Mouse (Mus musculus) liver, embryonic 13.5 days (tissue): ENCODE results near the gene Copz1. TPM values are rescaled to one million over a fixed set of nuclear protein-coding genes. Genes with fewer than 3 reads are reported as not detected.
A peak's percentile ranks its signal among the peaks of the same experiment; 100 is the strongest.

Source experiments
- ATAC-seq: fragments of 200-750 bp; cut with Nextera tagmentation; 2 replicates; pipeline ENCODE4 v1.8.0; 2017; ENCODE audit warnings: low read depth, mild to moderate bottlenecking, moderate number of reproducible peaks, moderate library complexity
- DNase-seq: peaks from one replicate; pipeline ENCODE4 v3.0.0; 2022
- H3K27ac ChIP-seq: fragments of 300-500 bp; sonication (generic); 2 replicates; pipeline ENCODE4 v1.5.1; 2015; ENCODE audit warnings: moderate library complexity, mild to moderate bottlenecking, inconsistent platforms
- H3K27me3 ChIP-seq: fragments of 300-500 bp; sonication (generic); 2 replicates; pipeline ENCODE4 v1.6.1; 2015; ENCODE audit warnings: mild to moderate bottlenecking, inconsistent platforms
- H3K36me3 ChIP-seq: fragments of 300-500 bp; sonication (generic); 2 replicates; pipeline ENCODE4 v1.6.1; 2015; ENCODE audit warnings: mild to moderate bottlenecking, inconsistent platforms
- H3K4me1 ChIP-seq: fragments of 300-500 bp; sonication (generic); replicated peaks from 2 replicates; pipeline ENCODE4 v1.6.1; 2015; ENCODE audit warnings: inconsistent platforms
- H3K4me2 ChIP-seq: fragments of 300-500 bp; sonication (generic); 2 replicates; pipeline ENCODE4 v1.6.1; 2015; ENCODE audit warnings: inconsistent platforms, mild to moderate bottlenecking, moderate library complexity
- H3K4me3 ChIP-seq: fragments of 300-500 bp; sonication (generic); replicated peaks from 2 replicates; pipeline ENCODE4 v1.5.1; 2015; ENCODE audit warnings: mild to moderate bottlenecking, inconsistent platforms
- H3K9ac ChIP-seq: fragments of 300-500 bp; sonication (generic); 2 replicates; pipeline ENCODE4 v1.6.1; 2015; ENCODE audit warnings: mild to moderate bottlenecking, inconsistent platforms
- H3K9me3 ChIP-seq: fragments of 300-500 bp; sonication (generic); replicated peaks from 2 replicates; pipeline ENCODE4 v1.6.1; 2016; ENCODE audit warnings: inconsistent platforms
- WGBS: fragments of 180-500 bp; shearing (Covaris S2); methylation state at CpG from one replicate; pipeline ENCODE4 v1.1.7; 2015; ENCODE audit not compliant: insufficient replicate concordance; 5-methylcytosine and 5-hydroxymethylcytosine counted together
- polyA plus RNA-seq: library from polyadenylated mRNA; unstranded; fragments of >200 nt; fragmentation: Nextera tagmentation; extraction: Ambion mirVana; gene quantifications from 2 replicates; pipeline ENCODE4 v1.2.1, GENCODE M21; 2015

Gene Copz1
- polyA plus RNA-seq, 1 experiment from 2014 or later = 213 TPM

DNA sequence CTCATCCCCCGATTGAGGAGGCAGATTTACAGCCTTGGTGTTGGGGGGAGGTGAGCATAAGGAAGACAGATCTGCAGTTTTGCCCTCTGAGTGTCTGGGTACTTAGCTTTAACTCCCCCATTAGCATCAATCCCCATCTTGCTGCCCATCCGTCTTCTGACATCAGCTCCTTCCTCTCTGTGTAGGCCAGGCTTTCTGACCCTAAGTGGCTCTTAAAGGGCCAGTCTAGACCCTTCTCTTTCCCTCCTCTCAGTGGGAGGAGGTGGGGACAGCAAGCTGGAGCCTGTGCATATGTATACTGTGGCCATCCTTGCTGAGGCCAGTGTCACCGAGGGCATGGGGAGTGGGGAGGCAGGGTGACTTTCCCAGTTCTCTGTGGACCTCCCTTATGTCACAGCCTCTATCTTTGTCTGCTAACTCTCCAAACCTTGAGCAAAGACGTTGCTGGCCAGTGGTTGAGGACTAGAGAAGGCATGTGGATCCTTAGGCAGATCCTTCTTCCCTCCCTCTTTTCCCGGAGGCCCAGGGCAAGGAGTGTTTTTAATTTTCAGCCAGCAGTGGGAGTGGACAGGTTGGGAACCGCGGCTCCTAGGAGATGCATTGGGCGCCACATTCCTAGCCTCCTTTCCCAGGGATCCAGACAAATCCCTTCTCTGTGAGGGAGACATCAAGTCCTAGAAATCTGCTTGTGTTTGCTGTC, 31.6 kb downstream of the Copz1 start:
- Histone ChIP-seq H3K4me1 (peaks cover 73% of the 10 kb centered on the region), H3K36me3 (peaks cover 12% of the 10 kb centered on the region), H3K27me3 (peaks cover 58% of the 10 kb centered on the region), H3K27ac (peak overlapping the region; percentile 70), H3K9me3 (no peaks in the 10 kb centered on the region), H3K9ac (peak overlapping the region; percentile 60; the same call in 1 of the 2 replicates), H3K4me3 (peak overlapping the region; percentile 61), H3K4me2 (peak overlapping the region; percentile 86)
- WGBS = 15% methylated on average over 8 of the region's 8 CpGs
- DNase-seq (no peak), ATAC-seq (no peak)

DNA sequence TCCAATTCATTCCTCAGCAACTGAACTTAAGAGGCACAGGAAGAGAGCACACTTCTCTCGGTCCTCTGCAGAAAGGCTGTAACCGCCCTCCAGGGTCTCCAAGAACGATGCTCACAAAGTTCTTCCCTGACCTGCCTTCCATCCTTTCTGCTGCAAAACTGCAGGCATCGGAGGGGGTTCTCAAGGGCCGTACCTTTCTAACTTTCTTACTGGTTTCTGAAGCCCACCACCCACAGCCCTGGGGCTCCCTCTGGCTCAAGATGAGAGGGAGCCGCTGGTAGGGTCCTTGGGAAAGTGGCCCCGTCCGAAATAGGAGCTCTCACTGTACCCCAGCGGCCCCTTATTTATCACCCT, 32.1 kb downstream of the Copz1 start:
- H3K36me3 ChIP-seq = peaks cover 7% of the 10 kb centered on the region; the same call in 1 of the 2 replicates
- H3K9ac ChIP-seq = peak overlapping the region; percentile 60
- H3K9me3 ChIP-seq = no peaks in the 10 kb centered on the region
- peak overlapping the region; percentile 61 for H3K4me3 ChIP-seq
- WGBS = 3% methylated on average over 9 of the region's 9 CpGs
- peaks cover 76% of the 10 kb centered on the region for H3K4me1 ChIP-seq
- DNase-seq (no peak), ATAC-seq (no peak)
- peaks cover 63% of the 10 kb centered on the region for H3K27me3 ChIP-seq
- peak overlapping the region; percentile 86 for H3K4me2 ChIP-seq
- H3K27ac ChIP-seq = peak overlapping the region; percentile 70

DNA sequence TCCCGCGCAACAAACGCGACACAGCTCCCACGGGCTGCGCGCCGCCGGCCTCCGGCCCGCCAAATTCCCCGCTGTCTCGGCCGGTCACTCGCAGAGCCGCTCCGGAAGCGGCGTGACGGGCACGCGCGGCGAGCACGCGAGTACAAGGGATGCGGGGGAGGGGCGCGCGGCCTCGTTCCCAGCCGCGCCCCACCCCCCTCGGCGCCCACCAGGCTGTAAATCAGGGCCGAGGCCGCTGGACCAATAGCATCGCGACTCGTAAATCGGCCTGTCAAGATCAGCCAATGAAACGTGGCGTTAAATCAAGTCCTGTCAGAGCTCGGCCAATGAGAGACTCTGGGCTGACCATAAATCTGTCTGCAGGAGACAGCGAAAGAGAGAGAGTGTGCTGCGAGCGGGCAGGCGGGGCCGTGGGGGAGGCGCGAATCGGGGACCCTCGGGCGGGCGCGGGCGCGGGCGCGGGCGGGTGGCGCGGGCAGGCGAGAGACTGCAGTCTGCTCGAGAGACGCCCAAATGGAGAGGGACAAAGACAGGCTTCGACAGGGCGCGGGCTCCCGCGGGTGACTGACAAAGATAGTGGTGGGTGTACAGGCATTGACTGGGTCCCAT, 32.7 kb downstream of the Copz1 start:
- ATAC-seq (peak; percentile 81), DNase-seq (peak; percentile 73)
- H3K27ac ChIP-seq = peak overlapping the region; percentile 70
- no peaks in the 10 kb centered on the region for H3K9me3 ChIP-seq
- peak overlapping the region; percentile 86 for H3K4me2 ChIP-seq
- H3K9ac ChIP-seq = peak overlapping the region; percentile 60
- peaks cover under 1% of the 10 kb centered on the region; the same call in 1 of the 2 replicates for H3K36me3 ChIP-seq
- H3K4me1 ChIP-seq = peaks cover 72% of the 10 kb centered on the region
- peak overlapping the region; percentile 61 for H3K4me3 ChIP-seq
- peaks cover 67% of the 10 kb centered on the region for H3K27me3 ChIP-seq
- under 1% methylated on average over 64 of the region's 71 CpGs for WGBS

DNA sequence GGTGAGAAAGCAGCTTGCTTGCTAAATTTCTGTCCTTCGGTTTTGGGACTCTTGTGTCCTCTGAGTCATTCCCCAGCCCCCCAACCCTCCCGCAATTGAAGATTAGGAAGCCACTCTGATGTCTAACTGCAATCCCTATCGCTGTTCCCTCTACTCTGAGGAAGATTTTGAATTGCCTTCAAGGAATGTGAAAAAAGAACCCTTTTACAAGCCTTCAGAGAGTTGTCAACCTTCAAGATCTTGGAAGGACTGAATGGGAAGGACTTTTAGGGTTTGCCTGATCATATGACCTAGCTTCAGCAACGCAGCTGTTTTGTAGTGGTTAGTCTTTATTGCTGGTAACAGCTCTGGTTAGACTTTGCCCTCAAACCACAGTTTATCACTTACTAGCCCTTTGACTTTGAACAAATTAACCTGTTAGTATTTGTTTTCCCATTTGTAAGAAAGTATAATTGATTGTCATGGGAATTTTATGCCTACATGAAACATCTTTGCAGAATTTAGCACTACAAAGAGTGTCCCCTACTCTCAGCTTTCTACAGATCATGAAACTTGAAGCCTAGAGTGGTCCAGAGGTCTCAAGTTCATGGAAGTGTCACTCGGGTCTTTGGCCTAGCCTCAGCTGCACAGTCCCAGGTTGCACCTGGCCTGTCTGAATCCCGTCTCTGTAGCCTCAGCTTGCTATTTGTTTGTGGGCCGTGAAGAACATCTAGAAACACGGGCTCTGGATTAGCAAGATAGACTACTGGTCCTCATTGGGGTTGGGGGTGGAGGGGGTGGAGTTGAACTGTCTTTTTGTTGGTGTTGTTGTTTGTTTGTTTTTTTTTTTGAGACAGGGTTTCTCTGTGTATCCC, 33.5 kb downstream of the Copz1 start:
- WGBS = 29% methylated on average over 8 of the region's 8 CpGs
- ATAC-seq = no peak
- no peak for DNase-seq
- Histone ChIP-seq H3K4me2 (peak overlapping the region; percentile 86), H3K27me3 (peaks cover 67% of the 10 kb centered on the region), H3K9me3 (no peaks in the 10 kb centered on the region), H3K9ac (peak overlapping the region; percentile 49; the same call in 1 of the 2 replicates), H3K4me1 (peaks cover 65% of the 10 kb centered on the region), H3K27ac (peak overlapping the region; percentile 70), H3K4me3 (peak overlapping the region; percentile 61), H3K36me3 (no peaks in the 10 kb centered on the region)

DNA sequence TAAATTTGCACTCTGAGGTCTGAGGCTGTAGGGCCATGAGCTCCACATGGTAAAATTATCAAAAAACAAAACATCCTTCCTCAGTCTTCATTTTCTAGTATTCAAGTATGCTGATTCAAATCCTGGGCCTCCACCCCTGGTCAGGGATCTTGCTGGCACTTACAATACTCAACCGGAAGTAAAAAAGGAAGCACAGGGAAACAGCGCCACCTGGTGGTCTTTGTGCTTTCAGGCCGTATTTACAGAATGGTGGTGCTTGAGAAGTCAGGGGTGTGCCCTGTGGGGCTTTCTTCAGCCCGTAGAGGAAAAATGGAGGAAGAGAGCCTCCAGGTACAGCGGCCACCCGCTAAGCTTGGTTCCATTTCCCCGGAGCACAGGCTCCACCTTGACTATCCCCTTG, 34.6 kb downstream of the Copz1 start:
- DNase-seq (peak; percentile 79), ATAC-seq (0 out of 2 replicates have a peak, but pooled peaks have one; percentile 22)

GRCm38 (mm10) chr15:103308056-103308875, 35.8 kb downstream of the Copz1 start:
- 0 out of 2 replicates have a peak, but pooled peaks have one; percentile 7 for ATAC-seq
- H3K9ac ChIP-seq = peak overlapping the region; percentile 46; the same call in 1 of the 2 replicates
- 33% methylated on average over 28 of the region's 28 CpGs for WGBS
- H3K4me2 ChIP-seq = peak overlapping the region; percentile 45
- peak overlapping the region; percentile 8; the same call in 1 of the 2 replicates for H3K27ac ChIP-seq
- peak overlapping the region; percentile 21 for H3K4me3 ChIP-seq
- H3K9me3 ChIP-seq = no peaks in the 10 kb centered on the region
- H3K36me3 ChIP-seq = no peaks in the 10 kb centered on the region
- H3K4me1 ChIP-seq = peaks cover 61% of the 10 kb centered on the region
- peaks cover 54% of the 10 kb centered on the region for H3K27me3 ChIP-seq
- DNase-seq = no peak

More for the DNA sequence above, 34.6 kb downstream of the Copz1 start:
- H3K36me3 ChIP-seq = no peaks in the 10 kb centered on the region
- H3K4me2 ChIP-seq = peak overlapping the region; percentile 17; the same call in 1 of the 2 replicates
- H3K4me3 ChIP-seq = no peak overlapping the region
- peaks cover 58% of the 10 kb centered on the region for H3K4me1 ChIP-seq
- WGBS = 1% methylated on average over 7 of the region's 7 CpGs
- no peaks in the 10 kb centered on the region for H3K9me3 ChIP-seq
- peaks cover 65% of the 10 kb centered on the region for H3K27me3 ChIP-seq
- H3K9ac ChIP-seq = no peak overlapping the region
- no peak overlapping the region for H3K27ac ChIP-seq

DNA sequence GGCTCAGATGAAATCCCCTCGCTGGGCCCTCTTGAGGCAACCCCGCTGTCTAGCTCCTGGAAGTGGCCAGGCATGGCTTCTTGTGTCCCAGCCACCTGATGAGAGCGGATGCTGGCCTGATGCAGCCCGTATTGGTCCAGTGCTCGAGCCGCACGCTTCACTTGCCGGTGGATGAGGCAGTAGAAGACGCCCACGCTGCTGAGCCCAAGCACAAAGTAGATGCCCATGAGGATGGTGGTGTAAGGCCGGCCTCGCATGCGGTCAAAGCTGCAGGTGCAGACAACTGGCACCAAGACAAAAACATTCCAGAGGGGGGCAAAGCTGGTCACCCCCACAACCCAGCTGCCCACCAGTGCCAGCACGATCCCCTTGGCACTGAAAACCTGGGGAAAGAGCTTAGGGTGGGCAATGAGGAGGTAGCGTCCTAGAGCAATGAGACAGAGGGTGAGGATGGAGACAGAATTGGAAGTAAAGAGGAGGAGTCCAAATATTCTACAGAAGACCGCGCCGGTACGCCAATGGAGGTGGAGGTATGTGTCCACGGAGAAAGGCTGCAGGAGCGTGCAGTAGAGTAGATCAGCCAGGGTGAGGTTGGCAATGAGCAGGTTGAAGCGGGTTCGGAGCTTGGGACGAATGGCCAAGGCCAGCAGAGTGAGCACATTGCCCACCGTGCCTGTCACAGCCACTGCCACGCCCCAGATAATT, 36.5 kb downstream of the Copz1 start:
- Histone ChIP-seq H3K4me1 (peaks cover 61% of the 10 kb centered on the region), H3K4me3 (peak overlapping the region; percentile 21), H3K9me3 (no peaks in the 10 kb centered on the region), H3K4me2 (peak overlapping the region; percentile 45), H3K9ac (peak overlapping the region; percentile 46; the same call in 1 of the 2 replicates), H3K27ac (no peak overlapping the region; the same call in 1 of the 2 replicates), H3K27me3 (peaks cover 46% of the 10 kb centered on the region), H3K36me3 (no peaks in the 10 kb centered on the region)
- DNase-seq = no peak
- ATAC-seq = no peak
- WGBS = 57% methylated on average over 26 of the region's 26 CpGs

GRCm38 (mm10) chr15:103310365-103310910, 37.9 kb downstream of the Copz1 start, which contains the start of gene Gpr84:
Gene Gpr84 (minus strand): TSS chr15:103310612.
- H3K4me2 ChIP-seq = peak within 1 kb of the TSS; percentile 45; the same call in 1 of the 2 replicates
- no peaks in the 10 kb centered on the region for H3K9me3 ChIP-seq
- WGBS = 16% methylated on average over 6 of the region's 6 CpGs
- H3K4me1 ChIP-seq = peaks cover 61% of the 10 kb centered on the region
- no peak within 1 kb of the TSS for H3K27ac ChIP-seq
- no peak within 1 kb of the TSS for H3K9ac ChIP-seq
- H3K4me3 ChIP-seq = no peak within 1 kb of the TSS
- peaks cover 7% of the 10 kb centered on the region; the same call in 1 of the 2 replicates for H3K36me3 ChIP-seq
- H3K27me3 ChIP-seq = peaks cover 32% of the 10 kb centered on the region
- DNase-seq = no peak
- no peak for ATAC-seq

GRCm38 (mm10) chr15:103313495-103314095, 41.1 kb downstream of the Copz1 start:
- 28% methylated on average over 18 of the region's 18 CpGs for WGBS
- Histone ChIP-seq H3K4me1 (peaks cover 56% of the 10 kb centered on the region), H3K4me2 (0 out of 2 replicates have a peak overlapping the region, but pooled peaks have one; percentile 34), H3K9me3 (no peaks in the 10 kb centered on the region), H3K27me3 (peaks cover 14% of the 10 kb centered on the region), H3K4me3 (no peak overlapping the region), H3K9ac (no peak overlapping the region), H3K36me3 (peaks cover 20% of the 10 kb centered on the region; the same call in 1 of the 2 replicates), H3K27ac (no peak overlapping the region)
- no peak for ATAC-seq
- DNase-seq = no peak
